Mouse (Mus musculus): ENCODE results near the gene Eno1. TPM values are rescaled to one million over a fixed set of nuclear protein-coding genes. Genes with fewer than 3 reads are reported as not detected.

Eno1 gene
- total and polyA plus RNA-seq, 3 experiments: 1,109 to 1,985 (median 1,272) TPM

- dilution Hi-C loops (cut with MboI; ENCODE audit: extremely low pct_ligation_motif_present, extremely low pct_unique_long_range_greater_than_20kb, low sequenced_read_pairs) (no loop called here), in situ Hi-C loops (cut with MboI; ENCODE audit: low pct_ligation_motif_present, low pct_unique_long_range_greater_than_20kb, low sequenced_read_pairs) (no loop called here)
- Histone ChIP-seq H3K36me3 (replicated peaks in 1 of 2; ENCODE audit: control insufficient read depth in 1 of 2, insufficient read depth in 1 of 2, low read length in 1 of 2) (no peaks in the 10 kb centered on the region), H3K79me2 (replicated peaks; ENCODE audit: control insufficient read depth, extremely low read depth, insufficient read depth, poor library complexity, severe bottlenecking) (peaks cover 15% of the 10 kb centered on the region), H3K4me2 (ENCODE audit: insufficient read depth, low read depth, poor library complexity, severe bottlenecking) (no peak overlapping the region), H3K4me3 (replicated peaks in 1 of 3; ENCODE audit: low read depth in 2 of 3, low read length in 2 of 3, poor library complexity in 1 of 3) (no peak overlapping the region), H3K4me1 (ENCODE audit: control insufficient read depth in 1 of 2, insufficient read depth in 2 of 2) (peaks cover 2 to 15% of the 10 kb centered on the region in 2 experiments; a peak in 3 of 4 replicates), H3K9ac (ENCODE audit: insufficient read depth, low read depth) (no peak overlapping the region), H3K27ac (ENCODE audit: insufficient read depth, low read depth) (no peak overlapping the region), H3K27me3 (replicated peaks) (no peaks in the 10 kb centered on the region), H3K9me3 (replicated peaks; ENCODE audit: low read length) (no peaks in the 10 kb centered on the region)
- DNase-seq (ENCODE audit: extremely low read depth): no peak
- TF ChIP-seq MXI1 (IDR thresholded peaks at IDR 0.05; ENCODE audit: low read depth, low read length) (no peak), MAZ (IDR thresholded peaks at IDR 0.05; ENCODE audit: low read depth, low read length) (no peak), POLR2A (IDR thresholded peaks at IDR 0.05; ENCODE audit: low read depth, low read length) (no peak), UBTF (IDR thresholded peaks at IDR 0.05; ENCODE audit: low read depth, low read length) (no peak), SMC3 (IDR thresholded peaks at IDR 0.05; ENCODE audit: low read depth, low read length) (no peak)
These were observed 43.5 kb downstream of the Eno1 start for GRCm38 (mm10) chr4:150280002-150280401.

GRCm38 (mm10) chr4:150280459-150280858, 43.9 kb downstream of the Eno1 start:
- dilution Hi-C loops (cut with MboI; ENCODE audit: extremely low pct_ligation_motif_present, extremely low pct_unique_long_range_greater_than_20kb, low sequenced_read_pairs): no loop called here
- Histone ChIP-seq H3K9me3 (replicated peaks; ENCODE audit: low read length) (no peaks in the 10 kb centered on the region), H3K4me3 (replicated peaks in 1 of 3; ENCODE audit: low read depth in 2 of 3, low read length in 2 of 3, poor library complexity in 1 of 3) (peak overlapping the region in 2 of 3 experiments; percentile 29 to 91), H3K9ac (ENCODE audit: insufficient read depth, low read depth) (no peak overlapping the region), H3K27me3 (replicated peaks) (no peaks in the 10 kb centered on the region), H3K27ac (ENCODE audit: insufficient read depth, low read depth) (no peak overlapping the region), H3K79me2 (replicated peaks; ENCODE audit: control insufficient read depth, extremely low read depth, insufficient read depth, poor library complexity, severe bottlenecking) (peaks cover 15% of the 10 kb centered on the region), H3K36me3 (replicated peaks in 1 of 2; ENCODE audit: control insufficient read depth in 1 of 2, insufficient read depth in 1 of 2, low read length in 1 of 2) (no peaks in the 10 kb centered on the region), H3K4me2 (ENCODE audit: insufficient read depth, low read depth, poor library complexity, severe bottlenecking) (peak overlapping the region; percentile 72), H3K4me1 (ENCODE audit: control insufficient read depth in 1 of 2, insufficient read depth in 2 of 2) (peaks cover 2 to 15% of the 10 kb centered on the region in 2 experiments; a peak in 3 of 4 replicates)
- DNase-seq (ENCODE audit: extremely low read depth): peak; percentile 29
- in situ Hi-C loops (cut with MboI; ENCODE audit: low pct_ligation_motif_present, low pct_unique_long_range_greater_than_20kb, low sequenced_read_pairs): no loop called here
- no peak for TF ChIP-seq MAX (IDR thresholded peaks at IDR 0.05; ENCODE audit: low read length)
- TF ChIP-seq NELFE (IDR thresholded peaks at IDR 0.05; ENCODE audit: low read depth, low read length): no peak
- no peak for TF ChIP-seq IRF4 (IDR thresholded peaks at IDR 0.05; ENCODE audit: low read depth, low read length)
- TF ChIP-seq ZNF384 (IDR thresholded peaks at IDR 0.05; ENCODE audit: low read depth, low read length): no peak
- no peak for TF ChIP-seq GABPA (IDR thresholded peaks at IDR 0.05; ENCODE audit: insufficient replicate concordance, low read depth, low read length)

- H3K4me1 ChIP-seq (ENCODE audit: control insufficient read depth in 1 of 2, insufficient read depth in 2 of 2): peaks cover 2 to 15% of the 10 kb centered on the region in 2 experiments; a peak in 3 of 4 replicates
- in situ Hi-C loops (cut with MboI; ENCODE audit: low pct_ligation_motif_present, low pct_unique_long_range_greater_than_20kb, low sequenced_read_pairs): no loop called here
- H3K27me3 ChIP-seq (replicated peaks): no peaks in the 10 kb centered on the region
- DNase-seq (ENCODE audit: extremely low read depth): peak; percentile 95
- peak within 1 kb of the TSS; percentile 89 for H3K4me2 ChIP-seq (ENCODE audit: insufficient read depth, low read depth, poor library complexity, severe bottlenecking)
- peak within 1 kb of the TSS; percentile 43 for H3K27ac ChIP-seq (ENCODE audit: insufficient read depth, low read depth)
- peak within 1 kb of the TSS; percentile 81 for H3K9ac ChIP-seq (ENCODE audit: insufficient read depth, low read depth)
- peaks cover 18% of the 10 kb centered on the region for H3K79me2 ChIP-seq (replicated peaks; ENCODE audit: control insufficient read depth, extremely low read depth, insufficient read depth, poor library complexity, severe bottlenecking)
- H3K4me3 ChIP-seq (replicated peaks in 1 of 3; ENCODE audit: low read depth in 2 of 3, low read length in 2 of 3, poor library complexity in 1 of 3): peak within 1 kb of the TSS; percentile 72 to 91 (median 77)
- dilution Hi-C loops (cut with MboI; ENCODE audit: extremely low pct_ligation_motif_present, extremely low pct_unique_long_range_greater_than_20kb, low sequenced_read_pairs): no loop called here
- H3K36me3 ChIP-seq (replicated peaks in 1 of 2; ENCODE audit: control insufficient read depth in 1 of 2, insufficient read depth in 1 of 2, low read length in 1 of 2): no peaks in the 10 kb centered on the region
- no peaks in the 10 kb centered on the region for H3K9me3 ChIP-seq (replicated peaks; ENCODE audit: low read length)
- peak; percentile 85 for TF ChIP-seq POLR2A (IDR thresholded peaks at IDR 0.05; ENCODE audit: low read depth, low read length)
- peak; percentile 93 for TF ChIP-seq UBTF (IDR thresholded peaks at IDR 0.05; ENCODE audit: low read depth, low read length)
- no peak for TF ChIP-seq GABPA (IDR thresholded peaks at IDR 0.05; ENCODE audit: insufficient replicate concordance, low read depth, low read length)
- peak; percentile 89 for TF ChIP-seq CHD2 (IDR thresholded peaks at IDR 0.05; ENCODE audit: low read length)
- TF ChIP-seq USF1 (IDR thresholded peaks at IDR 0.05; ENCODE audit: low read depth, low read length): no peak
- TF ChIP-seq SIN3A (IDR thresholded peaks at IDR 0.05; ENCODE audit: low read length): peak; percentile 66; the same call in 1 of the 2 replicates
- TF ChIP-seq NRF1 (IDR thresholded peaks at IDR 0.05; ENCODE audit: low read depth, low read length): peak; percentile 50
- peak; percentile 96 for TF ChIP-seq ZNF384 (IDR thresholded peaks at IDR 0.05; ENCODE audit: low read depth, low read length)
- TF ChIP-seq MAFK (IDR thresholded peaks at IDR 0.05; ENCODE audit: insufficient replicate concordance, low read length): no peak
- peak; percentile 46; the same call in 1 of the 2 replicates for TF ChIP-seq TBP (conservative IDR thresholded peaks at IDR 0.05; ENCODE audit: low read depth, low read length)
- TF ChIP-seq JUND (conservative IDR thresholded peaks at IDR 0.05; ENCODE audit: low read depth, low read length): no peak
- TF ChIP-seq ELF1 (IDR thresholded peaks at IDR 0.05; ENCODE audit: low read depth, low read length): peak; percentile 43
- TF ChIP-seq MYC (IDR thresholded peaks at IDR 0.05; ENCODE audit: low read depth, low read length): 0 out of 2 replicates have a peak, but pooled peaks have one; percentile 34
- no peak for TF ChIP-seq CHD1 (IDR thresholded peaks at IDR 0.05; ENCODE audit: low read depth, low read length)
- TF ChIP-seq KAT2A (IDR thresholded peaks at IDR 0.05; ENCODE audit: insufficient replicate concordance, low read length): peak; percentile 27; the same call in 1 of the 2 replicates
- TF ChIP-seq E2F4 (IDR thresholded peaks at IDR 0.05; ENCODE audit: insufficient replicate concordance, low read depth, low read length): no peak
- no peak for TF ChIP-seq RAD21 (IDR thresholded peaks at IDR 0.05; ENCODE audit: low read depth, low read length)
- TF ChIP-seq ETS1 (conservative IDR thresholded peaks at IDR 0.05; ENCODE audit: low read depth, low read length): 0 out of 2 replicates have a peak, but pooled peaks have one; percentile 4
These were observed 44.7 kb downstream of the Eno1 start, which contains the start of gene Rere for GRCm38 (mm10) chr4:150281018-150281761. Gene Rere, plus strand, starts transcription at chr4:150281646.

Data from CH12.LX (cell line).